Mouse (Mus musculus): ENCODE data around the gene Irf3. TPM values are rescaled to one million over a fixed set of nuclear protein-coding genes. Genes with fewer than 3 reads are reported as not detected.

Irf3 gene
- total RNA-seq, 1 experiment from 2014 or later = 95.1 TPM

DNA sequence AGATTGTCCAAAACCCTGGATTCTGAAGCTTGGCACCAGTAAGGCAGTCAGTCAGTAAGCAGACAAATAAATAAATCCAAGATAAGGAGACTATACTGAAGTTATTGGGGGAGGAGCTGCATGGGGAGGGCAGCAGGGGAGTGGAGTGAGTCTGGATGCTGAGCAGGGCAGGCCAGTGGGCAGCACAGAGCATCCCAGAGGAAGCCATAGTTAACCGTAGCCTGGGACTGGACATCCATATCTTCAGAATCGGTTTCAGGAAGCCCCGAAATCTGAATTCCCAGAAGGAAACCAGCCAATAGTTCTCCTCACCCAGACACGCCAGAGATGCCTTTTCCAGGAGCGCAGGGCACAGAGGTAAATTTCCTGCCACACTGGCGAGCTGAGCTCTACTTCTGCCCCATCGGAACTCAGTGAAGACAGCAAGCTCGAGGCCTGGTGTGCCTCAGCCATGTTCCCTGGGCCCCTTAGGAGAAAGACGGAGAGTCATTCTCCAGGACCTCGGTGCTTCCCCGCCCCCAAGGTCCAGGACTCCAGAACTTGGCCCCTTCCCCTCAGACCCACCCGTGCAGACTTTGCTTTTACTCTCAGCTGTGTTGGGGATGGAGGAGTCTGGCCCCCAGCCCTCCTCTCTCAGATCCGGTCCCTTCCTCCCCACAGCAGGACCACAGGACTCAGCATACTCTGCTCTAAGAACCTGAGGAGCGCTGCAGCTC is 23.9 kb upstream of the Irf3 start:
- no peak for DNase-seq

- DNase-seq = peak; percentile 91
These were observed 22.9 kb upstream of the Irf3 start, which contains the start of gene Cpt1c for GRCm38 (mm10) chr7:44974383-44975116. Gene Cpt1c, minus strand, starts transcription at chr7:44974851.

DNA sequence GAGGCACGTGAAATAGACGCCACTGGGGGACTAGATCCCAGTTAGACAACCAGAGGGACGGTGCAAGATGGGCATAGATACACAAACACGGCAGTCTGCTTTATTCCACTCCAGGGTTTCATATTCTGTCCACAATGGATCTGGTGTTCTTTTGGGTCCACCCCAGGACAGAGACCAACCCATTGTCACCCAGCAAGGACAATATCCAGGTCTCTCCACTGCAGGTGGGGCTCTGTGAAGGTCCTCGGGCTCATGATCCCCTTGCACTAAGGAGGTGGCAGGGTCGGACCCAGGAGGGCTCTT is 22.4 kb upstream of the Irf3 start:
- no peak for DNase-seq

DNA sequence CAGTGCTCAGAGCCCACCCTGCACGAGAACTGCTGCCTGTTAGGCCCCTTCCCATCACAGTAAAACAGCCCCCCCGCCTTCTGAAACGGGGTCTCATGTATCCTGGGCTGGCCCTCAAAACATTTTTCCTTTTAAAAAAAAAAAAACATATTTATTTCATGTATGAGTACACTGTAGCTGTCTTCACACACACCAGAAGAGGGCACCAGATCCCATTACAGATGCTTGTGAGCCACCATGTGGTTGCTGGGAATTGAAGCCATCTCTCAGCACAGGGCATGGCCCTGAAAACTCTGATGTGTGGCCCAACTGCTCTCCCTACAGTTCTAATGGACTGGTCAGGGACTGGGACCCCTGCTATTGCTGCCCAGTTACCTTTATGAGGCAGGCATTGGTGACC is 19.1 kb upstream of the Irf3 start:
- DNase-seq = no peak

DNA sequence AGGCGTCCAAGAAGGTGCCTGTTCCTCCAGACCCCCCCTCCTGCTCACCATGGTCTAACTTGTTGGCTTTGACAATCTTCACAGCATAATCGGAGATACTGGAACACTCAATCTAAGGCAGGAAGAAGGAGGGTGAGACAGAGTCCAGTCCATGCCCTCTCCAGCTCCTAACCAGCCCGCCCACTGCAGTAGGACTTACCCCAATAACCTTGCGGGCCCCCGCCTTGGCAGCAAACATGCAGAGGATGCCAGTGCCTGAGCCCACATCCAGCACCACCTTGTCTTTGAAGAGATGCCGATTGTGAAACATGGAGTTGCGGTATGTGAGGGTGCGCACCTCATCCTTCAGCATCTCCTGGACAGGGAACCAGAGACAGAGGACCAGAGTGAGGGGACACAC is 15.9 kb upstream of the Irf3 start:
- no peak for DNase-seq

DNA sequence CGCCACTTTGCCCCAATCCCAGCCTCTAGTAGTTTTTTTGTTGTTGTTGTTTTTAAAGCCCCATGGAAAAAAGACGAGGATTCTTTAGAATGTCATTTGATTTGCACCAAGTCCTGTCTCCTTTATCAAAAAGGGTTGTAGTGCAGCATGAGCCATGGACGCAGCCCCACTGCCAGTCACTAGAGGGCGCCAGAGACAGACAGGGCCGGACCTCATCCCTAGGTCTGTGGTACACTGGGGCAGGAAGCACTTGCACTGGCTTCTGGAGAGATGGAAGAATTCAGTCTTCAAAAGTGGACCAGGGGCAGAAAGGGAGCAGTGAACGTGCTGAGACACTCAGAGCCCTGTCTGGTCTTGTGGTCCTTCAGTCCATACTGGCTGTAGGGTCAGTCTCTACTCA is 14.4 kb upstream of the Irf3 start:
- peak; percentile 94 for DNase-seq

- DNase-seq = peak; percentile 3
These were observed 13.3 kb upstream of the Irf3 start for GRCm38 (mm10) chr7:44983944-44984832.

DNA sequence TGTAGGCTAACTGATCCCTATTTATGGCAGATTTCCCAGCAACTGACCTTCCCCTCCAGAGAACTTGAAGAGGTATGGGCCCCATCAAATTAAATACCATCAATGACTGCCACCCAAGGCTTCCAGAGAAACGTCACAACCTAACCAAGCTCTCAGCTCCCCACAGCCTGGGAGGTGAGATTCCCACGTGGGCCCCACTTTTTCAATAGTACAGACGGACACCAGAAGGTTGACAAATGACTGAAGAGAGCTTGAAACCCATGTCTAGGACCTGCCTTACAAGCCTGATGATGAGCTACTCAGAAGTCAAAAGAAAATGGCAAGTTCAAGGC is 12.6 kb upstream of the Irf3 start:
- peak; percentile 19 for DNase-seq

GRCm38 (mm10) chr7:44985595-44986191 is 11.8 kb upstream of the Irf3 start:
- peak; percentile 90 for DNase-seq

DNA sequence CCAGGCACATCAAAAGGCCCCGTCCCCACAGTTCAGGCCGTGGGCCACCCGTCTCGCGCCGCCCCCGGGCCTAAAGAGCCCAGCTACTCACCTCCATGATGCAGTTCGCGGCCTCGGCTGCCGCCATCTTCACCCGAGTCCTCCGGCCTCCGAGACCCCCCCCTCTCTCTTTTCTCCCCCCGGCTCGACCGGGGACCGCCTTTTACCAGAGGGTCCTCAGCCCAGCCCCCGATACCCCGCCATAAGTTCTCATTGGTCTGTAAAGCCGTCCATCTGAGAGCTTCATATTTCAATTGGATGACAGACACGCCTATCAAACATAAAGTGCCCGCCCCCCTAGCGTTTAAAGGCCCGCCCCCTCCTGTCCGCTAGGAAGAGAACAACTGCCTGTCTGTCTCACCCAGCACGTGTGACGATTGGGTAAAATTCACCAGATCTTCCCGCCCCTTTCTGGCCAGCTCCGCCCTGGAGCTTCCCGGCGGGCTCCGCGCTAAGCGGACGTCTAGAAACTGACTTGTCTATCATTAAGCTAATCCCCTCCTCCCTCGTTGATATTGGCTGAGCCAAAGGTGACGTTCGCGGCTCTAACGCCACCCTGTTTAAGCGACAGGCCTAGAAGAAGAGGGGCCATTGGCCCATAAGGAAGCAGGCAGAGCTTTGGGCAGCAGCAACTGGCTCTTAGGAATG is 11.1 kb upstream of the Irf3 start, which contains the start of gene Prmt1:
Prmt1 (minus strand) TSS at position 377 of the 687 bp plus-strand sequence.
- peak; percentile 97 for DNase-seq

DNA sequence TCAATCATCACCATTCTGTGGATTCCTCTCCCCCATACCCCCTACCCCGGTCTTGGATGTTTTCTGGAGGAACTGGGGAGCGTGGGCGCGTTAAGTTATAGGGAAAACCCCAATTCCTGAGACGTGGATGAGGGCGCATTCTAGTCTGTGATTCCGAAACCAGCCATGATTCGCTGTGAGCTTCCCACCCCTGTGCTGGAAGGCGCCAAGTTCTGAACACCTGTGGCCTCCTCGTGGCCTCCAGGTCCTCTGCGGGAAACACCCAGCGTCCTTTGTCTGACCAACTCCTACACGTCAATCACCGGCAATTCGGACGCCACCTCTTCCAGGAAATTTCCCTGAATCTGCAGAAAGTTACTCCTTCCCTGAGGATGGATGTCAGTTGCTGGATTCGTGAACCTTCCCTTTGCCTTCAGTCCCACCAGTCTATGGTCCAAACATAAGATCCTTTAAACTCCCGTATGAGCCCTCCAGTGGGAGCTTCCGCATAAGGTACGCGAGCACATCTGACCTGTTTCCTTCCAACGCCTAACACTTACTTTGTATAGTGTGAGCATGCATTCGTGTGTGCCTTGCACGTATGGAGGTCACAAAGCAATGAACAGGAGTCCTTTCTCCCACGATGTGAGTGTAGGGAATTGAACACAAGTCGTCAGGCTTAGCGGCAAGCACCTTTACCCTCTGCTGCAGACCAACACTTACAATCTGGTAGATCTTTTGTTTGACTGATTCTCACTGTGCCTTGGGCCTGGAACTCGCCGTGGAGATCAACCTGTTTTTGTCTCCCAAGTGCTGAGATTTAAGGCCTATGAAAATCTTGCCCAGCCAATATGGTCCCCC is 10.3 kb upstream of the Irf3 start:
- no peak for DNase-seq

DNA sequence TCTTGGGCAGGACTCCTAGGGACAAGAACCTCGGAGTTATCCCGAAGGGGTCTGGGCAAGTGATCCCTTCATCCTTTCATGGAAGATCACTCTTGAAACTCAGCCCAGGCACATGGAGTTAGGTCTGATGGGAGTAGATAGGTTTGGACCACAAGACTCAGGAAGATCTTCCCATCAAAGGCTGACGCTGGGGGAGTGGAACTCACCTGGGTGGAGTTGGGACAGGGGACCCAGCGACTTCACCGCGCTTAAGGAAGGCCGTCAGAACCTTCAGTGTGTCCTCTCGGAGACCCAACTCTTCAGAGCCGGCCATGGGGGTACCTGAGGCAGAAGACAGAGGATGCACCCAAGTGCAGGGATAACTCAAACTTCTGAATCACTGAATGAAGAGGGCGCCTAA is 776 bp upstream of the Irf3 start:
- DNase-seq = no peak

GRCm38 (mm10) chr7:44997940-44998428 is 536 bp downstream of the Irf3 start:
- DNase-seq = no peak

- DNase-seq = peak; percentile 87
These were observed 1.1 kb downstream of the Irf3 start, which contains the start of gene Bcl2l12 for GRCm38 (mm10) chr7:44998501-44998955. Gene Bcl2l12, minus strand, starts transcription at chr7:44998712.

DNA sequence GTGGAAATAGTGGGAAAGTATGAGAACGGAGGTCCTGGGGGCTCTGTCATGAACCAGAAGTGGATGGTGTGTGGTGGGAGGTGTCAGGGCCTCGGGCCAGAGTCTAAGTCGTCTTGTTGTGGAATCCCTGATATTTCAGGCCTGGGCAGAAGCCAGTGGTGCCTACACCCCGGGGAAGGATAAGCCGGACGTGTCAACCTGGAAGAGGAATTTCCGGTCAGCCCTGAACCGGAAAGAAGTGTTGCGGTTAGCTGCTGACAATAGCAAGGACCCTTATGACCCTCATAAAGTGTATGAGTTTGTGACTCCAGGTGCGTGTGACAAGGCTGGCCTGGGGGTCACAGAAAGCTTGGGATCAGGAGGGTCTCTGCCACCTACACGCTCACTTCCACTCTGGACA is 2.3 kb downstream of the Irf3 start:
- peak; percentile 40 for DNase-seq

DNA sequence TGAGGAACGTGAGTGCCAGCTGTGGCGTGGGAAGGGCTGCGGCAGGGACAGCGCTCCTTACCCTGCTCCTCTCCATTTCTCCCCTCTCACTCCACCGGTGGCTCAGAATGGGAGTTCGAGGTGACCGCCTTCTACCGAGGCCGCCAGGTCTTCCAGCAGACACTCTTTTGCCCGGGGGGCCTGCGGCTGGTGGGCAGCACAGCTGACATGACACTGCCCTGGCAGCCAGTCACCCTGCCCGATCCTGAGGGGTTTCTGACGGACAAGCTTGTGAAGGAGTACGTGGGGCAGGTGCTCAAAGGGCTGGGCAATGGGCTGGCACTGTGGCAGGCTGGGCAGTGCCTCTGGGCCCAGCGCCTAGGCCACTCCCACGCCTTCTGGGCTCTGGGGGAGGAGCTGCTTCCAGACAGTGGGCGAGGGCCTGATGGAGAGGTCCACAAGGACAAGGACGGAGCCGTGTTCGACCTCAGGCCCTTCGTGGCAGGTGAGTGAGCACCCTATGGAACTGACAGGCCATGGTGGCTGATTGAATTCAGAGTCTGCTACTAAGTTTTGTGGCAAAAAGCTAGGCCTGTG is 3.2 kb downstream of the Irf3 start:
- DNase-seq = peak; percentile 44

- peak; percentile 67 for DNase-seq
These were observed 5.0 kb downstream of the Irf3 start for GRCm38 (mm10) chr7:45002440-45002839.

GRCm38 (mm10) chr7:45004546-45004945 is 7.1 kb downstream of the Irf3 start:
- DNase-seq = no peak

DNA sequence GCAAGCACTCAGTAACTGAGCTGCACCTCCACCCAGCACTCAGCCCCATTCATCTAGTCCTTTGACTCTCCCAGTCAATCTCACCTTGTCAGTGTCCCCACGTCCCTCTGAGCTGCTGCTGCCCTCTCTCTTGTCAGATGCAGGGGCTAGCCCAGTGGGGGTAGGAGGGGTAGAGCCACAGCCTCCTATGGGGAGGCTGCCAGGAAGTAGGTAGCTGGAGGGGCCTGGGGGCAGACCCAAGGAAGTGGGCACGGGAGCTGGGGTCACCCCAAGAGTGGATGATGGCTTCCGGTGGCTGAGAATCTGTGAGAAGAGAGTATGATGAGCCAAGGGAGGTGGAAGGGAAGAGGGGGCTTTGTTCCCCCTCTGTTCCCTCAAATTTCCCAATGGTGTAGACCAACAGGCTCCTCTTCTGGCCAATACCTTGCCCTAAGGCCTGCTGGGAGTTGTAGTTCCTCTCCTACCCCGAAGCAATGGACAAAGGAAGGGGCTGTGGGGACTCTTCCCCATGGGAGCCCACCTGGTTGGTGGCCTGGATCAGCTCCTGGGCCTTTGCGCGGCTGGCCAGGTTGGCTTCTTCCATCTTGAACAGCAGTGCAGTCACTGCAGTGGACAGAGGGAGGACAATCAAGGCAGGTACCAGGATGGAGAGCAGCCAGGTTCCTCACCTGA is 8.0 kb downstream of the Irf3 start:
- no peak for DNase-seq

GRCm38 (mm10) chr7:45006503-45006902 is 9.1 kb downstream of the Irf3 start:
- DNase-seq = no peak

Measured in adrenal gland, postnatal 14 days (tissue).